Comparison of ENCODE assay signal across 8 mouse cellular contexts in the genomic region with DNA sequence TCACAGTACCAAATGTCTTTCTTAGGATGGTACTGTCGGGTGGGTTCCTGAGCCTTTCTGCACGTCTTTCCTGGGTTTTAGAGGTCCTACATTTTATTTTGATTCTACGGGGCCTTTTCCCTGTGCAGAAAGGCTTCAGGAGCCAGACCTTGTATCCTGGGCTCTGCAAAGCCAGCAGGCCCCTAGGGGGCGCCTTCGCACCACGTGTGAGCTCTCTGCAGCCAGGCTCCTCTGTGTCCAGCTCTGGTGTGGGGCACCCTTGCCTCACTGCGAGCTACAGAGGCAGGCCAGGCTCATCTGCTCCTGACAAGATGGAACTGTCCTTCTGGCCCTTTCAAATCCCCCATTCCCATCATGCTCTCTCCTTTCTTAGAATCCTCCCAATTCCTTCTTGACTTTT. TPM values are rescaled to one million over a fixed set of nuclear protein-coding genes. Genes with fewer than 3 reads are reported as not detected.
DNase-seq lines count a peak whose midpoint lies in the region; ATAC-seq lines count a peak whose summit lies in the region.

No protein-coding gene starts in this region.

- H3K4me3 ChIP-seq in hindbrain, embryonic 16.5 days (ENCODE audit: low read length), result no peak overlapping the region

- DNase-seq in WW6 (ENCODE audit: low read depth, low spot score), result peak; percentile 49
- DNase-seq in cerebellum, postnatal 36 days, result peak; percentile 96 to 97
- peak; percentile 90 for DNase-seq in gastrocnemius, adult 18-20 months (ENCODE audit: low spot score)
- DNase-seq in layer of hippocampus, postnatal 36 days, result peak; percentile 85
- peak; percentile 89 to 91 for DNase-seq in lung, postnatal 4 days
- DNase-seq in right cerebral cortex, postnatal 10 days (ENCODE audit: low spot score in 2 of 2), result peak; percentile 85 to 91
- DNase-seq in urinary bladder, postnatal 10 days (ENCODE audit: low spot score), result peak; percentile 69

- H3K4me1 ChIP-seq in hindbrain, embryonic 16.5 days (ENCODE audit: control insufficient read depth, insufficient read depth, low read depth, low read length), result 0 out of 2 replicates have a peak, but pooled peaks cover 2% of the 10 kb centered on the region

- H3K4me2 ChIP-seq in hindbrain, embryonic 16.5 days (ENCODE audit: low read length), result no peak overlapping the region

- no peaks in the 10 kb centered on the region for H3K9me3 ChIP-seq in hindbrain, embryonic 16.5 days (ENCODE audit: control insufficient read depth, low read length)

- 25% methylated on average over 7 of the region's 7 CpGs for WGBS in hindbrain, embryonic 16.5 days

- no peaks in the 10 kb centered on the region for H3K36me3 ChIP-seq in hindbrain, embryonic 16.5 days (ENCODE audit: control insufficient read depth, insufficient read depth, low read length)

- peak; percentile 87 for ATAC-seq in hindbrain, embryonic 16.5 days

- H3K27me3 ChIP-seq in hindbrain, embryonic 16.5 days (replicated peaks; ENCODE audit: control insufficient read depth, insufficient read depth, low read length), result no peaks in the 10 kb centered on the region

- H3K27ac ChIP-seq in hindbrain, embryonic 16.5 days (ENCODE audit: low read depth, low read length), result no peak overlapping the region

- H3K9ac ChIP-seq in hindbrain, embryonic 16.5 days (ENCODE audit: low read depth, low read length), result no peak overlapping the region

RNA-seq across cellular contexts. Expression of gene Usp3, which starts 53.3 kb away (rescaled TPM):
- 10 to 100 TPM; 10.1 to 11.0 TPM for total RNA-seq in gastrocnemius, adult 18-20 months (2021)
- polyA plus RNA-seq in hindbrain, embryonic 16.5 days (2015; fragmentation: Nextera tagmentation; extraction: Ambion mirVana), result 50.6 and 50.9 TPM in 2 replicates
- 10 to 100 TPM; 31.8 to 41.9 TPM for total RNA-seq in layer of hippocampus, postnatal 36 days (2021)
